12 mouse cellular contexts compared by ENCODE assay signal in the genomic region with DNA sequence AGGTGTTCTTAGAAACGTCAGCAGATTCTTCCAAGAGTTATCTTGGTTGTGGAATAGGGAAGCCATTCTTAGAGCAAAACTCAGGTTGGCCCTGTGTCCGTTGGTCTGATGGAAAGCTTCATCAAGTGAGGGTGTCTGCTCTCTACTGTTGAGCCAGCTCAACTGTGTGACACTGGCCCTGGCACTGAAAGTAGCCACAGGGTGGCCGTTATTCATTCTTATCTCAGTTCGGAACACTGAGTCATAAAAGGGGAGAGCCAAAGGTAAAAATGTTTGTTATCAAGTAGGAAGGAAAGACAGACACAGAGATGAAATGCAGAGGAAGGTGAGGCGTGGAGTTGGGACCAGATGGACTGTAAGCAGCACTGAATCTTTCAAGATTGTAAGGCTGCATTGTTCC.
DNase-seq lines count a peak whose midpoint lies in the region; ATAC-seq and TF ChIP-seq lines count a peak whose summit lies in the region.
"Had no signal": no experiment of that assay in that cellular context is flagged by ENCODE, and none has a peak within 500 bp of the region (broad histone marks: within the 10 kb centered on the region; RNA-seq: fewer than 3 reads in every experiment).

No protein-coding gene starts in this region.

- no peaks in the 10 kb centered on the region for H3K27me3 ChIP-seq in heart, adult 2 months (ENCODE audit: control insufficient read depth, insufficient read depth, low read length)
- no peaks in the 10 kb centered on the region for H3K27me3 ChIP-seq in liver, embryonic 16.5 days (ENCODE audit: control insufficient read depth, insufficient read depth, low read depth, low read length)
- H3K27me3 ChIP-seq in liver, embryonic 12.5 days (replicated peaks) = no peaks in the 10 kb centered on the region
- H3K27me3 ChIP-seq in embryonic facial prominence, embryonic 12.5 days = no peaks in the 10 kb centered on the region
- H3K27me3 ChIP-seq: hindbrain, embryonic 12.5 days had no signal

- DNase-seq in heart, adult 2 months = no peak
- no peak for DNase-seq in heart, adult 8-10 months (ENCODE audit: low spot score)
- DNase-seq in left cerebral cortex, adult 11 months (ENCODE audit: low spot score) = no peak
- DNase-seq: cerebellum, adult 9-11 months; thymus, postnatal 4 days had no signal

- TF ChIP-seq EP300 in heart, adult 2 months (IDR thresholded peaks at IDR 0.05; ENCODE audit: insufficient read depth, low read depth, low read length) = no peak

- H3K27ac ChIP-seq in heart, adult 2 months = peak overlapping the region; percentile 60
- H3K27ac ChIP-seq in liver, embryonic 16.5 days (ENCODE audit: low read length) = 0 out of 2 replicates have a peak overlapping the region, but pooled peaks have one; percentile 5
- H3K27ac ChIP-seq in liver, embryonic 12.5 days = no peak overlapping the region
- H3K27ac ChIP-seq in embryonic facial prominence, embryonic 12.5 days = peak overlapping the region; percentile 88
- H3K27ac ChIP-seq: hindbrain, embryonic 12.5 days had no signal

- 60% methylated on average over 5 of the region's 5 CpGs for WGBS in heart, adult 2 months
- WGBS in liver, embryonic 16.5 days (ENCODE audit: insufficient replicate concordance) = 38% methylated on average over 5 of the region's 5 CpGs
- WGBS in liver, embryonic 12.5 days (ENCODE audit: insufficient replicate concordance) = 49% methylated on average over 5 of the region's 5 CpGs
- 78% methylated on average over 5 of the region's 5 CpGs for WGBS in embryonic facial prominence, embryonic 12.5 days

- intact Hi-C loops in heart, adult 2 months (cut with DNase I) = loop anchor here (5.0 kb wide), 1 partner anchor 80 kb away; no protein-coding TSS in a partner anchor

- H3K4me3 ChIP-seq in heart, adult 2 months = no peak overlapping the region
- H3K4me3 ChIP-seq in liver, embryonic 16.5 days (ENCODE audit: low read depth, low read length) = no peak overlapping the region
- no peak overlapping the region for H3K4me3 ChIP-seq in liver, embryonic 12.5 days
- no peak overlapping the region for H3K4me3 ChIP-seq in embryonic facial prominence, embryonic 12.5 days
- H3K4me3 ChIP-seq: hindbrain, embryonic 12.5 days had no signal

- no peaks in the 10 kb centered on the region for H3K9me3 ChIP-seq in liver, embryonic 16.5 days (replicated peaks; ENCODE audit: control insufficient read depth, low read length)
- H3K9me3 ChIP-seq in liver, embryonic 12.5 days (replicated peaks) = no peaks in the 10 kb centered on the region
- no peaks in the 10 kb centered on the region for H3K9me3 ChIP-seq in embryonic facial prominence, embryonic 12.5 days
- H3K9me3 ChIP-seq: hindbrain, embryonic 12.5 days had no signal

- TF ChIP-seq POLR2A in heart, adult 2 months (IDR thresholded peaks at IDR 0.05; ENCODE audit: insufficient read depth, low read depth, low read length) = no peak

- H3K36me3 ChIP-seq in heart, adult 2 months (ENCODE audit: control insufficient read depth, insufficient read depth, low read length) = no peaks in the 10 kb centered on the region
- H3K36me3 ChIP-seq in liver, embryonic 16.5 days (ENCODE audit: control insufficient read depth, insufficient read depth) = no peaks in the 10 kb centered on the region
- H3K36me3 ChIP-seq in liver, embryonic 12.5 days = no peaks in the 10 kb centered on the region
- H3K36me3 ChIP-seq in embryonic facial prominence, embryonic 12.5 days = no peaks in the 10 kb centered on the region
- H3K36me3 ChIP-seq: hindbrain, embryonic 12.5 days had no signal

- TF ChIP-seq CTCF in heart, adult 2 months (IDR thresholded peaks at IDR 0.05) = no peak

- H3K4me1 ChIP-seq in heart, adult 2 months (ENCODE audit: control insufficient read depth, insufficient read depth, low read length) = peaks cover 14% of the 10 kb centered on the region
- no peaks in the 10 kb centered on the region; the same call in 1 of the 2 replicates for H3K4me1 ChIP-seq in liver, embryonic 16.5 days (ENCODE audit: control insufficient read depth, low read depth, low read length)
- H3K4me1 ChIP-seq in liver, embryonic 12.5 days = peaks cover 23% of the 10 kb centered on the region
- peaks cover 50% of the 10 kb centered on the region for H3K4me1 ChIP-seq in embryonic facial prominence, embryonic 12.5 days

- no peak for ATAC-seq in liver, embryonic 16.5 days (ENCODE audit: low read depth)
- no peak for ATAC-seq in liver, embryonic 12.5 days
- no peak for ATAC-seq in embryonic facial prominence, embryonic 12.5 days (ENCODE audit: insufficient number of reproducible peaks, insufficient read depth, low FRiP score, low TSS enrichment)
- ATAC-seq in megakaryocyte progenitor cell, adult 5-6 weeks (replicated peaks; ENCODE audit: poor library complexity) = peak; percentile 67
- ATAC-seq in monocyte, adult 5-6 weeks (replicated peaks; ENCODE audit: insufficient number of reproducible peaks, low FRiP score, low TSS enrichment, poor library complexity, severe bottlenecking) = no peak
- ATAC-seq: CD4-positive, CD25-positive, alpha-beta regulatory T cell, adult 4 months had no signal

- H3K9ac ChIP-seq in heart, adult 2 months (ENCODE audit: low read depth, low read length) = no peak overlapping the region
- no peak overlapping the region for H3K9ac ChIP-seq in liver, embryonic 16.5 days (ENCODE audit: low read depth, low read length)
- H3K9ac ChIP-seq in liver, embryonic 12.5 days = no peak overlapping the region
- H3K9ac ChIP-seq in embryonic facial prominence, embryonic 12.5 days = no peak overlapping the region
- H3K9ac ChIP-seq: hindbrain, embryonic 12.5 days had no signal

- no peaks in the 10 kb centered on the region for H3K79me2 ChIP-seq in heart, adult 2 months (replicated peaks; ENCODE audit: control insufficient read depth, insufficient read depth, low read length)

- no peak overlapping the region for H3K4me2 ChIP-seq in liver, embryonic 16.5 days (ENCODE audit: low read depth, low read length)
- no peak overlapping the region for H3K4me2 ChIP-seq in liver, embryonic 12.5 days
- no peak overlapping the region for H3K4me2 ChIP-seq in embryonic facial prominence, embryonic 12.5 days (replicated peaks)
- H3K4me2 ChIP-seq: hindbrain, embryonic 12.5 days had no signal
